Mouse (Mus musculus) liver, adult 2 months (tissue): ENCODE data around the gene Stk10. TPM values are rescaled to one million over a fixed set of nuclear protein-coding genes. Genes with fewer than 3 reads are reported as not detected.

ENCODE experiments used
- DNase-seq: peaks from one replicate; pipeline ENCODE4 v3.0.0-alpha.2; 2011; ENCODE audit warnings: low read depth, low spot score; ENCODE audit errors: extremely low read depth
- H3K27ac ChIP-seq: fragments of 200-500 bp; replicated peaks from 2 replicates; pipeline ENCODE4 v1.5.1; 2012; ENCODE audit warnings: low read depth, mild to moderate bottlenecking, control low read depth, inconsistent platforms, low read length; ENCODE audit not compliant: insufficient read depth
- H3K27me3 ChIP-seq: fragments of 200-500 bp; 2 replicates; pipeline ENCODE4 v1.6.1; 2012; ENCODE audit warnings: mild to moderate bottlenecking, moderate library complexity, low read length, inconsistent platforms; ENCODE audit not compliant: control insufficient read depth, insufficient read depth
- H3K36me3 ChIP-seq: fragments of 200-500 bp; 2 replicates; pipeline ENCODE4 v1.6.1; 2012; ENCODE audit warnings: low read length, inconsistent platforms; ENCODE audit not compliant: control insufficient read depth, insufficient read depth
- H3K4me1 ChIP-seq: fragments of 200-500 bp; 2 replicates; pipeline ENCODE4 v1.6.1; 2011; ENCODE audit warnings: low read length; ENCODE audit not compliant: control insufficient read depth, insufficient read depth
- H3K4me3 ChIP-seq: fragments of 200-500 bp; 2 replicates; pipeline ENCODE4 v1.5.1; 2011; ENCODE audit warnings: low read depth, mild to moderate bottlenecking, control low read depth, low read length, moderate library complexity; ENCODE audit not compliant: insufficient read depth
- H3K79me2 ChIP-seq: fragments of 200-500 bp; 2 replicates; pipeline ENCODE4 v1.6.1; 2012; ENCODE audit warnings: inconsistent platforms, mild to moderate bottlenecking, low read length, moderate library complexity; ENCODE audit not compliant: control insufficient read depth, insufficient read depth
- H3K9ac ChIP-seq: fragments of 200-500 bp; 2 replicates; pipeline ENCODE4 v1.6.1; 2012; ENCODE audit warnings: low read depth, mild to moderate bottlenecking, control low read depth, inconsistent platforms, low read length
- CTCF ChIP-seq: fragments of 200-500 bp; IDR thresholded peaks from 2 replicates; pipeline ENCODE4 v1.5.1; 2011; ENCODE audit warnings: low read depth, low read length, control low read depth
- POLR2A ChIP-seq: fragments of 200-500 bp; IDR thresholded peaks from 2 replicates; pipeline ENCODE4 v1.6.1; 2011; ENCODE audit warnings: low read length, control low read depth; ENCODE audit not compliant: insufficient read depth; ENCODE audit errors: extremely low read depth
- WGBS: fragments of 180-500 bp; shearing (Covaris S2); methylation state at CpG from one replicate; pipeline ENCODE4 v1.1.7; 2018; 5-methylcytosine and 5-hydroxymethylcytosine counted together
- polyA plus RNA-seq: library from polyadenylated mRNA; depleted of rRNA; stranded (reverse); fragments of >200 nt; gene quantifications from 2 replicates; pipeline ENCODE4 v1.2.3, GENCODE M21; 2012
- total RNA-seq: library from RNA; depleted of rRNA; stranded (reverse); fragments of >200 nt; gene quantifications from 2 replicates; pipeline ENCODE4 v1.2.3, GENCODE M21; 2014

The Stk10 gene
- total and polyA plus RNA-seq, 2 experiments, result 2.0 to 2.4 TPM

- H3K4me3 ChIP-seq, result peak within 1 kb of the TSS; percentile 81
- TF ChIP-seq POLR2A (no peak), CTCF (no peak)
- 8% methylated on average over 33 of the region's 33 CpGs for WGBS
- peaks cover 2% of the 10 kb centered on the region; the same call in 1 of the 2 replicates for H3K27me3 ChIP-seq
- no peak for DNase-seq
- no peaks in the 10 kb centered on the region for H3K36me3 ChIP-seq
- H3K9ac ChIP-seq, result peak within 1 kb of the TSS; percentile 74
- peak within 1 kb of the TSS; percentile 24; the same call in 1 of the 2 replicates for H3K27ac ChIP-seq
- peaks cover 1% of the 10 kb centered on the region; the same call in 1 of the 2 replicates for H3K4me1 ChIP-seq
- no peaks in the 10 kb centered on the region for H3K79me2 ChIP-seq
Observed at GRCm38 (mm10) chr11:32531871-32532764, 987 bp upstream of the Stk10 start, which contains the start of gene Efcab9. Gene Efcab9, minus strand, starts transcription at chr11:32532081.

DNA sequence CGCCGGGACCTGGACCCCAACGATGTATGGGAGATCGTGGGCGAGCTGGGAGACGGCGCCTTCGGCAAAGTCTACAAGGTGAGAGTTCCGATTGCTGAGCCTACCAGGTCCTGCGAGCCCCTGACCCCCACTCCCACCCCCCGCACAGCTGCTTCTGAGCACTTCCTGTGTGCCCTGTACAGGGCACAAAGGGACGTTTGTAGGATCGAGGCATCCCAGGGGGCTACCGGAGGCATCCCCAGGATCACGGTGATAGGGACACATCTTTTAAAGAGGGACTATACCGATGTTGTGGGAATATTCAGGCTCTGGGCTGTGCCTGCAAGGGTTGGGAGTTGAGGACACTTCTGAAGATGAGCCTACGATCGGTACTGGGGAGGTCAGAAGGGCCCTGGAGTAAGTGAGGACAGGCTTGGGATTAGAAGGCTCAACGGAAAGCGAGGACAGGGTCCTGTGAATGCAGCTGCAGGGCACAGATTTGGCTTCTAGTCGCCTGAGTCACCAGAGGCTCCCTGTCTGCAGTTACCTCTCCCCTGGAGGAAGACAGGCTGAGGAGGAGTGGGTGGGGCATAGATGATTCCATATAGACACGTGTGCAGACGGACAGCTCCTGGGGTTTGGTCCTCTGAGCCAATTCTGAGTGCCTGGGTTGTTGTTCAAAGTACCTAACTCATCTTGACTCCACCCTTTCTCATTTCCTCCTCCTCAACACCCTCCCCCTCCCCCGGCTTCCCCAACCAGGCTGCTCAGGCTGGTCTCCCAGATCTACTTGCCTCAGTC, 567 bp downstream of the Stk10 start:
- H3K79me2 ChIP-seq, result no peaks in the 10 kb centered on the region
- H3K4me3 ChIP-seq, result peak overlapping the region; percentile 61
- H3K27ac ChIP-seq, result no peak overlapping the region
- H3K27me3 ChIP-seq, result peaks cover 2% of the 10 kb centered on the region; the same call in 1 of the 2 replicates
- TF ChIP-seq CTCF, result no peak
- TF ChIP-seq POLR2A, result no peak
- peaks cover 1% of the 10 kb centered on the region; the same call in 1 of the 2 replicates for H3K4me1 ChIP-seq
- H3K36me3 ChIP-seq, result no peaks in the 10 kb centered on the region
- peak overlapping the region; percentile 61 for H3K9ac ChIP-seq
- no peak for DNase-seq
- WGBS, result 9% methylated on average over 24 of the region's 24 CpGs

GRCm38 (mm10) chr11:32534453-32535075, 1.5 kb downstream of the Stk10 start:
- Histone ChIP-seq H3K27ac (no peak overlapping the region), H3K27me3 (peaks cover 2% of the 10 kb centered on the region; the same call in 1 of the 2 replicates), H3K4me3 (no peak overlapping the region), H3K36me3 (no peaks in the 10 kb centered on the region), H3K4me1 (peaks cover 1% of the 10 kb centered on the region; the same call in 1 of the 2 replicates), H3K9ac (no peak overlapping the region), H3K79me2 (no peaks in the 10 kb centered on the region)
- TF ChIP-seq POLR2A (no peak), CTCF (no peak)
- WGBS, result 79% methylated on average over 7 of the region's 7 CpGs
- DNase-seq, result no peak

- DNase-seq, result no peak
- no peak overlapping the region for H3K9ac ChIP-seq
- no peak overlapping the region for H3K4me3 ChIP-seq
- whole genome bisulfite sequencing, result 96% methylated on average over 4 of the region's 4 CpGs
- peaks cover 1% of the 10 kb centered on the region; the same call in 1 of the 2 replicates for H3K4me1 ChIP-seq
- no peak overlapping the region for H3K27ac ChIP-seq
- no peak for TF ChIP-seq CTCF
- no peak for TF ChIP-seq POLR2A
- H3K36me3 ChIP-seq, result no peaks in the 10 kb centered on the region
- no peaks in the 10 kb centered on the region for H3K79me2 ChIP-seq
- peaks cover 2% of the 10 kb centered on the region; the same call in 1 of the 2 replicates for H3K27me3 ChIP-seq
Observed at GRCm38 (mm10) chr11:32535646-32536045, 2.5 kb downstream of the Stk10 start.

DNA sequence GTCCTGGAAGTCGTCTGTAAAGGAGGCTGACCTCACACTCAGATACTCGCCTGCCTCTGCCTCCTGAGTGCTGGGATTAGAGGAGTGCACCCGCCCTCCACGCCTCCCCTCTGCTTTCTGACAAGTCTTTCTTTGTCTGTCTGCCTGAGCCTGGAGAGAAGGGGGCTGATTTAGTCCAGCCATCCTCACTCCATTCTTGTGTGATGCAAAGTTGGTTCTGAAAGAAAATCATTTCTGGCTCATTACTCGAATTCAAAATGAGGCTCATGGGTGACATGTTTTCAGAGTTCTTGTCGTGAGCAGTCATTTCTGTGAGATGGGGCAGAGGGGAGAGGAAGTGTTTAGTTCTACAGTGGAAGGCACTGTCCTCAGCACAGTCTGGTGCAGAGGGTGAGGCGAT, 3.8 kb downstream of the Stk10 start:
- peaks cover 3% of the 10 kb centered on the region; the same call in 1 of the 2 replicates for H3K4me1 ChIP-seq
- WGBS, result 69% methylated on average over 7 of the region's 7 CpGs
- TF ChIP-seq CTCF (no peak), POLR2A (no peak)
- H3K79me2 ChIP-seq, result no peaks in the 10 kb centered on the region
- no peak overlapping the region for H3K9ac ChIP-seq
- no peaks in the 10 kb centered on the region for H3K36me3 ChIP-seq
- no peaks in the 10 kb centered on the region for H3K27me3 ChIP-seq
- no peak overlapping the region for H3K4me3 ChIP-seq
- no peak for DNase-seq
- no peak overlapping the region for H3K27ac ChIP-seq
